Mouse (Mus musculus) layer of hippocampus, postnatal 25 days (tissue): ENCODE measurements around the gene Inhba. TPM values are rescaled to one million over a fixed set of nuclear protein-coding genes. Genes with fewer than 3 reads are reported as not detected.
A peak's percentile ranks its signal among the peaks of the same experiment; 100 is the strongest.

ENCODE experiments used
- DNase-seq, 2 experiments: peaks; one replicate each; pipeline ENCODE4 v3.0.0; 2022; ENCODE audit warnings: mixed read lengths in 2 of 2, low spot score in 1 of 2; ENCODE audit errors: extremely low spot score in 1 of 2
- total RNA-seq, 2 experiments: library from RNA; stranded (reverse); gene quantifications; 2 replicates each; pipeline ENCODE4 v1.2.3; 2021

Inhba gene
- total RNA-seq: 1 to 10 TPM; 6.6 to 7.9 TPM

- DNase-seq: peak in 1 of 2 experiments; percentile 46
Observed at GRCm38 (mm10) chr13:16011372-16012242, at the start of gene Inhba. Gene Inhba (plus strand): TSS chr13:16011851.

GRCm38 (mm10) chr13:15976584-15976983, 35.1 kb upstream of the Inhba start:
- no peak for DNase-seq

- DNase-seq: no peak
Observed at GRCm38 (mm10) chr13:15979551-15979950, 32.1 kb upstream of the Inhba start.

- DNase-seq: no peak
Observed at GRCm38 (mm10) chr13:15982041-15982440, 29.6 kb upstream of the Inhba start.

GRCm38 (mm10) chr13:15985761-15986160, 25.9 kb upstream of the Inhba start:
- no peak for DNase-seq

- no peak for DNase-seq
Observed at GRCm38 (mm10) chr13:15986172-15986571, 25.5 kb upstream of the Inhba start.

GRCm38 (mm10) chr13:15995314-15995713, 16.3 kb upstream of the Inhba start:
- DNase-seq: no peak

GRCm38 (mm10) chr13:16005517-16005916, 6.1 kb upstream of the Inhba start:
- DNase-seq: peak in 1 of 2 experiments; percentile 67

- no peak for DNase-seq
Observed at GRCm38 (mm10) chr13:16007748-16008147, 3.9 kb upstream of the Inhba start.

- DNase-seq: no peak
Observed at GRCm38 (mm10) chr13:16008348-16008747, 3.3 kb upstream of the Inhba start.

GRCm38 (mm10) chr13:16009766-16010465, 1.7 kb upstream of the Inhba start:
- no peak for DNase-seq

- DNase-seq: no peak
Observed at GRCm38 (mm10) chr13:16010586-16010985, 1.1 kb upstream of the Inhba start.

- peak; percentile 52 to 54 for DNase-seq
Observed at GRCm38 (mm10) chr13:16012243-16012887, 714 bp downstream of the Inhba start.

- no peak for DNase-seq
Observed at GRCm38 (mm10) chr13:16014166-16014565, 2.5 kb downstream of the Inhba start.

GRCm38 (mm10) chr13:16016506-16016905, 4.9 kb downstream of the Inhba start:
- DNase-seq: no peak

- DNase-seq: no peak
Observed at GRCm38 (mm10) chr13:16017338-16017737, 5.7 kb downstream of the Inhba start.

GRCm38 (mm10) chr13:16017777-16018176, 6.1 kb downstream of the Inhba start:
- no peak for DNase-seq

- no peak for DNase-seq
Observed at GRCm38 (mm10) chr13:16018807-16019510, 7.3 kb downstream of the Inhba start.

- peak in 1 of 2 experiments; percentile 74 for DNase-seq
Observed at GRCm38 (mm10) chr13:16020659-16021058, 9.0 kb downstream of the Inhba start.

GRCm38 (mm10) chr13:16021181-16021580, 9.5 kb downstream of the Inhba start:
- DNase-seq: no peak
